Mouse (Mus musculus): ENCODE results near the gene 1700018G05Rik.

DNA sequence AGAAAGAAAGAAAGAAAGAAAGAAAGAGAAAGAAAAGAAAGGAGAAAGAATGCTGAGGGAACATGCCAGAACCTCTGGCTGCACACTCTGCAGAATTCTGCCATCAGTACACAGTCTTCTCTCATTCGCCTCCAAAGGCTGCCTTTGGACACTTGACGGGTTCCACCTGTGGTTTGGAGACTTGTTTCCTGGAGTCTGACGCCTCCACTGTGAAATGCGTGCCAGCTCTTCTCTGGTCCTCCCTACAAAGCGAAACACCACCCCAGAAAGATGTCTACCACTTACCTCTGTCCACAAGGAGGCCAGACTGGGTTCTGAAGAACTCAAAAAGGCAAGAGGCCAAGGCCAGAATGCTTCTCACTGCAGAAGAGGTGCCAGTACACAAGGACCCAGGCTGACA lies 8.6 kb downstream of the 1700018G05Rik start:
- TF ChIP-seq CTCF (IDR thresholded peaks at IDR 0.05; ENCODE audit: borderline replicate concordance, insufficient read depth, low read depth, low read length) (no peak), POLR2A (IDR thresholded peaks at IDR 0.05; ENCODE audit: borderline replicate concordance, insufficient read depth, low read length) (no peak)

Measured in cerebellum, adult 2 months (tissue).